Mouse (Mus musculus): ENCODE data around the gene Sarm1. TPM values are rescaled to one million over a fixed set of nuclear protein-coding genes. Genes with fewer than 3 reads are reported as not detected.
"Not testable (repeated sequence)": the region's sequence is repeated elsewhere in the genome, so short reads cannot be mapped to it uniquely, and the experiment has no call there.

The Sarm1 gene
- total and polyA plus RNA-seq, 2 experiments from 2014 or later: 32.7 to 85.9 TPM

DNA sequence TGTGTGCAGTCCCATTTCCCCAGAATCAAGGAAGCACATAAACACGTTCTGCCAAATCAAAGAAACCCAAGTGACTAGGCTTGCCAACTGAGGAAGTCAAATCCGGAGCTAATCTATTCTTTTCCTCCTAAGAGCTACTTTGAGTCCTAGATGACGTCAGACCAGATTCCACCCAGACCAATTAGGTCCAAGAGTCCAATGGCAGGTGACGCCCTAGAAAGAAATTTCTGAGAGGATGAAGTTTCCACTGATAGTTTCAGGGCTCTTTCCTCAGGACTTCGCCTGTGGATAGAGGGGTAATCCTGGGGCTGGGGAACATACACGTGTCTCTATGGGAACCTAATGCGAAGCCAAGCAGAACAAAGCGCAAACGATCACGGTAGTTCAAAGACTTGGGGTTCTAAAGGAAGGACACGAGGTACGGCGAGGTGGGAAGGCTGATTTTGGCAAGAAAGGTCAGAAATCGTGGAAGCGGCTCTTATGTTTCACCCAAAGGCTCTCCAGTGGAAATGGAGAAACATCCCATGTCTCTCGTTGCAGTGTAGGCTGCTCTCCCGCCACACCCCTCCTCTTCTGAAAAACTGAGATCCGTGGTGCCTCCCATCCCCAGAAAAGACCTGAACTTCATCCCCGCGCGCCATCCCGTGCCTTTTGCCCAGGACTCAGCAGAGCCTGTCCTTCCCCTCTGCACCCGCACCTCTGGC, 38.0 kb upstream of the Sarm1 start:
- Histone ChIP-seq H3K4me1 (ENCODE audit: insufficient read depth, low read length) (peaks cover 21% of the 10 kb centered on the region; the same call in 1 of the 2 replicates), H3K4me2 (ENCODE audit: low read depth, low read length) (peak overlapping the region; percentile 88), H3K9ac (replicated peaks; ENCODE audit: low read length) (peak overlapping the region; percentile 71), H3K27ac (peak overlapping the region; percentile 91), H3K27me3 (ENCODE audit: insufficient read depth, low read length) (no peaks in the 10 kb centered on the region), H3K4me3 (ENCODE audit: low read length) (peak overlapping the region; percentile 81), H3K9me3 (ENCODE audit: low read length) (no peaks in the 10 kb centered on the region), H3K36me3 (ENCODE audit: insufficient read depth, low read length) (peaks cover 12% of the 10 kb centered on the region; the same call in 1 of the 2 replicates)
- DNase-seq (ENCODE audit: low spot score): peak; percentile 49
- no peak for TF ChIP-seq CTCF (IDR thresholded peaks at IDR 0.05; ENCODE audit: low read depth)
- under 1% methylated on average over 23 of the region's 23 CpGs for WGBS
- ATAC-seq: peak; percentile 68

GRCm38 (mm10) chr11:78534516-78534915, 37.0 kb upstream of the Sarm1 start:
- Histone ChIP-seq H3K27ac (no peak overlapping the region), H3K36me3 (ENCODE audit: insufficient read depth, low read length) (peaks cover 8% of the 10 kb centered on the region), H3K9ac (replicated peaks; ENCODE audit: low read length) (no peak overlapping the region), H3K9me3 (ENCODE audit: low read length) (no peaks in the 10 kb centered on the region), H3K4me3 (ENCODE audit: low read length) (peak overlapping the region; percentile 81), H3K4me2 (ENCODE audit: low read depth, low read length) (peak overlapping the region; percentile 88), H3K4me1 (ENCODE audit: insufficient read depth, low read length) (peaks cover 21% of the 10 kb centered on the region; the same call in 1 of the 2 replicates), H3K27me3 (ENCODE audit: insufficient read depth, low read length) (no peaks in the 10 kb centered on the region)
- 89% methylated on average over 4 of the region's 4 CpGs for WGBS
- ATAC-seq (no peak), DNase-seq (ENCODE audit: low spot score) (no peak)
- TF ChIP-seq CTCF (IDR thresholded peaks at IDR 0.05; ENCODE audit: low read depth): peak; percentile 22

DNA sequence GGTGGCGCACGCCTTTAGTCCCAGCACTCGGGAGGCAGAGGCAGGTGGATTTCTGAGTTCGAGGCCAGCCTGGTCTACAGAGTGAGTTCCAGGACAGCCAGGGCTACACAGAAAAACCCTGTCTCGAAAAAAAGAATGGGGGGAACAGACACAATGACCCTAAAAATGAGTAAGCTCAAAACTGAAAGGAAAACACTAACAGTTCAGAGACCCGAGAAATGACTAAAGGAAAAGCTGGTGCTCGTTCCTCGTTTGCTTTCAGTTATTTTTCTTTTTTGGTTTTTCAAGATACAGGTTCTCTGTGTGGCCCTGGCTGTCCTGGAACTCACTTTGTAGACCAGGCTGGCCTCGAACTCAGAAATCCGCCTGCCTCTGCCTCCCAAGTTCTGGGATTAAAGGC, 34.0 kb upstream of the Sarm1 start:
- ATAC-seq; H3K4me2 ChIP-seq (ENCODE audit: low read depth, low read length); H3K27ac ChIP-seq; H3K4me3 ChIP-seq (ENCODE audit: low read length); DNase-seq (ENCODE audit: low spot score); H3K27me3 ChIP-seq (ENCODE audit: insufficient read depth, low read length); H3K9me3 ChIP-seq (ENCODE audit: low read length); H3K9ac ChIP-seq (replicated peaks; ENCODE audit: low read length); H3K4me1 ChIP-seq (ENCODE audit: insufficient read depth, low read length): not testable (repeated sequence)
- H3K36me3 ChIP-seq (ENCODE audit: insufficient read depth, low read length): peaks cover 34% of the 10 kb centered on the region
- 85% methylated on average over 9 of the region's 10 CpGs for WGBS

GRCm38 (mm10) chr11:78531046-78531445, 33.5 kb upstream of the Sarm1 start:
- Histone ChIP-seq H3K36me3 (ENCODE audit: insufficient read depth, low read length) (peaks cover 39% of the 10 kb centered on the region), H3K27ac (peak overlapping the region; percentile 34; the same call in 1 of the 2 replicates), H3K4me2 (ENCODE audit: low read depth, low read length) (no peak overlapping the region), H3K4me3 (ENCODE audit: low read length) (no peak overlapping the region), H3K9me3 (ENCODE audit: low read length) (no peaks in the 10 kb centered on the region), H3K4me1 (ENCODE audit: insufficient read depth, low read length) (peaks cover 7% of the 10 kb centered on the region; the same call in 1 of the 2 replicates), H3K27me3 (ENCODE audit: insufficient read depth, low read length) (no peaks in the 10 kb centered on the region), H3K9ac (replicated peaks; ENCODE audit: low read length) (no peak overlapping the region)
- no peak for ATAC-seq
- 82% methylated on average over 6 of the region's 6 CpGs for WGBS
- TF ChIP-seq CTCF (IDR thresholded peaks at IDR 0.05; ENCODE audit: low read depth): no peak
- DNase-seq (ENCODE audit: low spot score): no peak

DNA sequence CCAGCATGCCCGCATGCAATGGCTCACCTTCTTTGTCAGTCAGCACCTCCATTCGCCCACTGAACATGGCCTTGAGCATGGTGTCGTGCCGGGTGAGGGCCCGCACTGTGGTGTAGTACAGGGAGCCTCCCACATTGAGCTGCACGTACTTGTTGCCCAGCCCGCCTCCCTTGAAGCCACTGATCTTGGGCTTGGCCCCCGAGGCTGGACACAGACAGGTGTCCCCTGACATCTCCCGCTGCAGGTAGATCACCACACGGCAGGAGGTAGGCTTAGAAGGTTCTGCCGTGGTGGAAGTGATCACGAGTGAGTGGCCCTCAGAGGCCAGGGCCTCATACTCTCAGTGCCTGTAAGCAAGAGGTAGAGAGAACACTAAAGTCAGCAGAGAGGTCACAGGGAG, 32.4 kb upstream of the Sarm1 start:
- Histone ChIP-seq H3K27ac (no peak overlapping the region), H3K4me2 (ENCODE audit: low read depth, low read length) (no peak overlapping the region), H3K9me3 (ENCODE audit: low read length) (no peaks in the 10 kb centered on the region), H3K36me3 (ENCODE audit: insufficient read depth, low read length) (peaks cover 41% of the 10 kb centered on the region), H3K4me1 (ENCODE audit: insufficient read depth, low read length) (peaks cover 5% of the 10 kb centered on the region), H3K4me3 (ENCODE audit: low read length) (no peak overlapping the region), H3K27me3 (ENCODE audit: insufficient read depth, low read length) (no peaks in the 10 kb centered on the region), H3K9ac (replicated peaks; ENCODE audit: low read length) (no peak overlapping the region)
- no peak for TF ChIP-seq CTCF (IDR thresholded peaks at IDR 0.05; ENCODE audit: low read depth)
- WGBS: 92% methylated on average over 12 of the region's 12 CpGs
- no peak for DNase-seq (ENCODE audit: low spot score)
- ATAC-seq: no peak

DNA sequence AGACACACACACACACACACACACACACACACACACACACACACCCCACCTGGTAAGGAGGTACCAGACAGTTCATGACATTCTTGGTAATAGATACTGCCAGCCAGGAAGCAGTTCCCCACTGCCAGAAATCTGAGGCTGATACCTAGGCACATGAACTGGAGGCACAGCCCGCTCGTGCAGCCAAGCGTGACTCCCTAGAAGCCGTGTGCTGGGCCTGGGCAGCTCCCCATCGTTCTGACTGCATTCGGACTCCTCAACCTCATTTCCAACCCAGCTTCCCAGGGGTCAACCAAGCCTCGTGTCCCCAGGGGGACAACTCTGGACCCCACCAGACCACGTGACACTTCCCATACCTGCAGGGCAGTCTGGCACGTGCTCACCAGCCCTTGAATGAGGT, 31.2 kb upstream of the Sarm1 start:
- DNase-seq (ENCODE audit: low spot score) (no peak), ATAC-seq (no peak)
- H3K4me3 ChIP-seq (ENCODE audit: low read length): no peak overlapping the region
- no peak overlapping the region for H3K9ac ChIP-seq (replicated peaks; ENCODE audit: low read length)
- H3K4me2 ChIP-seq (ENCODE audit: low read depth, low read length): no peak overlapping the region
- peaks cover 6% of the 10 kb centered on the region; the same call in 1 of the 2 replicates for H3K4me1 ChIP-seq (ENCODE audit: insufficient read depth, low read length)
- H3K9me3 ChIP-seq (ENCODE audit: low read length): no peaks in the 10 kb centered on the region
- no peak for TF ChIP-seq CTCF (IDR thresholded peaks at IDR 0.05; ENCODE audit: low read depth)
- WGBS: 79% methylated on average over 9 of the region's 9 CpGs
- no peaks in the 10 kb centered on the region for H3K27me3 ChIP-seq (ENCODE audit: insufficient read depth, low read length)
- peaks cover 54% of the 10 kb centered on the region for H3K36me3 ChIP-seq (ENCODE audit: insufficient read depth, low read length)
- H3K27ac ChIP-seq: no peak overlapping the region

GRCm38 (mm10) chr11:78524838-78525237, 27.3 kb upstream of the Sarm1 start:
- DNase-seq (ENCODE audit: low spot score) (peak; percentile 61), ATAC-seq (peak; percentile 33; the same call in 1 of the 2 replicates)
- peak overlapping the region; percentile 26; the same call in 1 of the 2 replicates for H3K27ac ChIP-seq
- H3K27me3 ChIP-seq (ENCODE audit: insufficient read depth, low read length): no peaks in the 10 kb centered on the region
- no peak overlapping the region for H3K9ac ChIP-seq (replicated peaks; ENCODE audit: low read length)
- H3K4me3 ChIP-seq (ENCODE audit: low read length): no peak overlapping the region
- 41% methylated on average over 2 of the region's 2 CpGs for WGBS
- no peak overlapping the region for H3K4me2 ChIP-seq (ENCODE audit: low read depth, low read length)
- no peak for TF ChIP-seq CTCF (IDR thresholded peaks at IDR 0.05; ENCODE audit: low read depth)
- H3K9me3 ChIP-seq (ENCODE audit: low read length): no peaks in the 10 kb centered on the region
- peaks cover 77% of the 10 kb centered on the region for H3K36me3 ChIP-seq (ENCODE audit: insufficient read depth, low read length)
- H3K4me1 ChIP-seq (ENCODE audit: insufficient read depth, low read length): peaks cover 6% of the 10 kb centered on the region; the same call in 1 of the 2 replicates

Measured in hindbrain, postnatal 0 days (tissue).